Mouse (Mus musculus): ENCODE measurements around the gene Oxld1.

The Oxld1 gene

DNA sequence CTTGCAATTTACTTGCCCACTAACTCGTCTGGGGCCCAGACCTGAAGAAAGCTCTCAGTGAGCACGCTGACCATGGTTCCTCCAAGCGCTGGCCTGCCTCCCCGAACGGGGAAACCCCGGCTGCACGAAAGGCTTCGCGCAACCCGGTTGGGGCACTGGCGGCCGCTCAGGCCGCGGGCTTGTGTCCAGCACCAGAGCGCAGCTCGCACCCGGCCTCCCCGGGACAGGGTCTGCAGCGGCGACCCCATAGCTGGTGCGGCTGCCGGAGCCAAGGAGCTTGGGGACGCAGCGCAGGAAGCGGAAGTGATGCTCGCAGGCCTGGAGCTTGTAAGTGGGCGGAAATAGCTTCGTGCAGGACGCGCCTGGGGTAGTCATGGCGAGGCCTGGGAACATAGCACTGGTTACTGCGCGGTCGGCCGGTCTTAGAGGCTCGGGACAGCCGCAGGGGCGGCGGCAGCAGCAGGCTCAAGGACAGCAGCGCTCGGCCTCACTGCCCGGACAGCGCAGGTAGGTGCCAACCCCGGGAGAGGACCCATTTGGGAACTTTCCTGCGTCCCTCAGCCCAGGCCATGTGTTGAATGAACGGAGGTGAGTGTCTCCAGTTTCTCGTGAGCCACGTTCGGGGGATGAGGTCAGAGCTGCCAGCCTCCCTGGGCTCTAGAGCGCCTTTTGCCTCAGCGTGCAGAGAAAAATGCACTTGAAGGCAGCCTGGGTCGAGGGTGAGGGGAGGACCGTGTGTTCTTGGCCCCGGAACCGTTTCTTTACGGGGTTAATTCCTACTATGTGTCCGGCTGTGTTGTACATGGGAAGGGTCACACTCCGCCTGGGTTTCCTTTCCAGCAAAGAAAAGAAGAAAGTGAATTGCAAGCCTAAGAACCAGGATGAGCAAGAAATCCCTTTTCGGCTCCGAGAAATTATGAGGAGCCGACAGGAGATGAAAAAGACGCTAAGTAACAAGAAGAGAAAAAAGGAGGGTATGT is at the start of gene Oxld1, which contains the start of gene Ccdc137:
Oxld1 (minus strand) TSS at position 297 of the 980 bp plus-strand sequence.
Ccdc137 (plus strand) TSS at position 344 of the 980 bp plus-strand sequence.
- peak; percentile 78 for DNase-seq (ENCODE audit: low spot score)

DNA sequence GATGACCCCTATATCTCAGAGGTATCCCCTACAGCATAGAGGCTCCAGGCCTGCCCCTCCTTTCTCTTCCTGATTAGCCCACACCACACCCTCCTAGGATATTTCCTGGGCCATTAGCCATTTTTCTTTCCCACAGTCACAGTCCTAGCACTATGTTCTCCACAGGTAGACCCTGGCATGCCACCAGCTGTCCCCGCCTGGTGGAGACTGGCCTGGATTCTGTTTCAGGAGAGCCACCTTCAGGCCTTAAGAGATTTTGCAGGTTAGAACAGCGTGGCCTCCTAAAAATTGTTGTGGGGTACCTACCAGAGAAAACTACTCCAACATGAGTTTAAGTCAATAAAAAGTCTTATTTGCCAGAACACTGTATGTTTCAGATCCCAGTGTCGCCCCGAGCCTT is 49.0 kb upstream of the Oxld1 start:
- DNase-seq (ENCODE audit: low spot score), result no peak

DNA sequence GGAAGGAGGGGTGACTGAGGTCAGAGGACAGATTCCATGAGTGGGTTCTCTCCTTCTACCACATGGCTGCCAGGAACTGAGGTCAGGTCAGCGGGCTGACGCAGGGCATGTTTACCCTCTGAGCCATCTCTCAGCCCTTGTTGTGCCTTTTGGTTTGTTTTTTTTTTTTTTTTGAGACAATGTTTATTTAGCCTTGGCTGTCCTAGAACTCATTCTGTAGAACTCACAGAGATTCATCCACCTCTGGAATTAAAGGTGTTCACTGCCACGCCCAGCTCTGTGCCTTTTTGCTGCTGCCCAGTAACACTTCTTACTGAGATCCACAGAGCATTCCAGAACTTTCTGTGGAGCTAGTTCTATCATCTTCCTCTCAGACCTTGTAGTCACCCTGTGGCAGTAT is 47.8 kb upstream of the Oxld1 start:
- no peak for DNase-seq (ENCODE audit: low spot score)

DNA sequence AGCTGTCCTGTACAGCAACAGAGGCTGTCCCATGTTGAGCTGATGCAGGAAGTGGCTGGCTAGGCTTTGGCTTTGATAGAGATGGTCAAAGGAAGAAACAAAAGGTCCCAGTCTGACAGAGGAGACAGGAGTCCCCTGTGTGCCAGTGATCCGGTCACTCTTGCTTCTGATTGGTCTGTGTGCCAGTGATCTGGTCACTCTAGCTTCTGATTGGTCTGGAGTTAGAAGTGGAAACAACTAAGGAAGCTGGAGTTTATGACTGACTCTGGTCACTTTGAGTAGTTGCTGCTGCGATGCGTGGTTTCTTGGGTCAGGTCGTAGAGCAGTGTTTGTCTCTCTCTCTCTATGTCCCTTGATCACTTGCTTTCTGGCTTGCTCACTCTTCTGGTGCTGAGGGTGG is 43.8 kb upstream of the Oxld1 start:
- no peak for DNase-seq (ENCODE audit: low spot score)

DNA sequence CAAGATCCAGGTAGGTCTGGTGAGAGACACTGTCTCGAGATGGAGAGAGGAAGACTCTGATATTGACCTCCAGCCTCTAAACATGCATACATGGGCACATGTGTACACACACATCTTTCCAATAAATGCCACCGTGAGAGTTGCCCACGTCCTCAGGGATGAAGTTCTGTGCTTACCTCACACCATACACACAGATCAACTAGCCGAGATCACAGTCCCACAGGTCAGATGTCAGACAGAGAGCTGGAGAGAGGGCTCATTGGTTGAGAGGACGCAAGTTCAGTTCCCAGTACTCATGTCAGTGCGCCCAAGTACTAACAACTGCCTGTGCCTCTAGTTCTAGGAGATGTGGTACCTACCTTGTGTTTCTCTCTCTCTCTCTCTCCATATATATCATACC is 43.1 kb upstream of the Oxld1 start:
- DNase-seq (ENCODE audit: low spot score), result peak; percentile 35

DNA sequence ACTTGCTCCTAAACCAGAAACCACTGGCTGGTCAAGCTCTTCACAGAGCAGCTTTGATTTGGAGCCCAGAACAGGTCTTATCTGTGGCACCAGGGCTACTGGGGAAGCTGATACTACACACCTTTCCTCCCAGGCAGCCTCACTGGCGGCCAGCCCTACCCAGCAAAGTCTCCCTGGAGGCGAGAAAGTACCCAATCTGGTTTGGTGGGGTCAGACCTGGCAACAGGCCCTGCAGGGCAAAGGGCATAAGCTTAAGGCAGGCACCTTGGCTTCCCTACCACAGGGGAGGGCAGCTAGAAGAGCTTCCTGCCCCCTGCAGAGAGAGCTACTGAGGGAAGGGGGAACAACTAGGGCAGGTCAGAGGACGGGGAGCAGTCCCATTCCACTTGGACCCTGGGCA is 42.5 kb upstream of the Oxld1 start:
- peak; percentile 53 for DNase-seq (ENCODE audit: low spot score)

DNA sequence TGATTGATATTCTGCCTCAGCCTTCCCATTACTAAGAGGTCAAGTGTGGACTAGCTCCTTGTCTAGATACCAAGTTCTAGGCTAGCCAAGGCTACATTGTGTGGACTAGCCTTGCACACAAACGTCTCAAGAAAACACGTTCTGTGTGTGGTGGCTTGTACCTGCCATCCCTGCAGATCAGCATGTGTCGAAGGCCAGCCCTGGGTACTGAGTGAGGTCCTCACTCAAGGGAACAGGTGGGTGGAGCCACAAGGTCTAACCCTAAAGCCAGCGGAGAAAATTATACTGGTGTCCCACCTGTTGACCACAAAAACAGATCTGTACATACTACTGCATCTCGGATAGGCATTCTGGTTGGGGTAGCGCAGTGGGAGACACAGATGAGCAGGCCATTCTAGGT is 42.0 kb upstream of the Oxld1 start:
- no peak for DNase-seq (ENCODE audit: low spot score)

DNA sequence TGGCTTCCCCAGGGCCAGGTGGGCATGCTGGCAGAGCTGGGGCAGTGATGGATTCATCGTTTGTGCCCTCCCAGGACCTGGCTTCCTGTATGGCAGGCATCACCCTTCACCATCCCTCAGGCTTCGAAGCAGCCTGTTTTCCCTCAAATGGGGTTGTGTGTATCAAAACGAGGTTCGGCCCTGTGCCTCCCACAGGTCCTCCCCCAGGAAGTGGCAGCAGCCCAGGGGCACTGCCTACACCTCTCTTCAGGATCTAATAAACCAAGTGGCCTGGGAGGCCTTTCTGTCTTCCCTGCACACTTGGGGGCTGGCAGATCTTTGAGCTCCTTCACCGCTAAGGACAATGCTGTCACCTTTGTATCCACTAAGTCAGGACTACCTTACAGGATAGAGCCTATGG is 41.0 kb upstream of the Oxld1 start:
- peak; percentile 77 for DNase-seq (ENCODE audit: low spot score)

DNA sequence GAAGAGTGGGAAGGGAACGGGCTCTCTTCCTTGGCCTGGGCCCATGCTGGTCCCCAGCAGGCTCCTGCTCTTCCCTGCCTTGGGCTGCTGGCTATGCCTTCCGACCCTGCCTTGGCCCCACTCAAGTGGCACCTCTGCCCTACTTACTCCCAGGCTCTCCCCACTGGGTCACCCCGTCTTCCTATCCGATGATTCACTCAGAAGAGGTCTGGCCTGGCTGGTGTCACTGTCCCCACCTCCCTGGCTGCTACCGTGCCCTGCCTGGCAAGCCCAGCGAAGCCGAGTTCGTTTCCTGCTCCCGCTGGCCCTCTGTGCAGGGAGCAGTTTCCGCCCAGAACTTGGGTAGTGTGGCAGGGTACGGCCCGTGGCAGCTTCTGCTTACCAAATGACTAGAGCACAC is 40.4 kb upstream of the Oxld1 start:
- no peak for DNase-seq (ENCODE audit: low spot score)

DNA sequence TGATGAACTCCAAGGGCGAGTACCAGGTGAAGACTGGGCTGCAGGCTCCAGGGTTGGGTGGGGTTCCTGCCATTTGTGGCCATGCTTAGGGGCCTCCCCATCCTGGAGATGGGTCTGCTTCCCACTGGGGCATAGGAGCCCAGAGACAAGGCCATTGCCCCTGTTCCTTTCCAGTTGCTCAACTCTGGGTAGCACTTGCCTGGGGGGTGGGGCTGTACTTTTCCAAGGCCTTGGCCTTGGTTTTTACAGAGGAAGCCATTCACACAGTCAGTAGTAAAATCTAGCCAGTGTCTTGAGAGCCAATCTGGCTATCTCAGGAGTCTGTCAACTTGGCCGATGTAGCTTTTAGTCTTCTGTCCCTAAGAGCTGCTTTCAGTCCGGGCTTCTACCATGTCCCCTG is 39.6 kb upstream of the Oxld1 start:
- DNase-seq (ENCODE audit: low spot score), result peak; percentile 63

DNA sequence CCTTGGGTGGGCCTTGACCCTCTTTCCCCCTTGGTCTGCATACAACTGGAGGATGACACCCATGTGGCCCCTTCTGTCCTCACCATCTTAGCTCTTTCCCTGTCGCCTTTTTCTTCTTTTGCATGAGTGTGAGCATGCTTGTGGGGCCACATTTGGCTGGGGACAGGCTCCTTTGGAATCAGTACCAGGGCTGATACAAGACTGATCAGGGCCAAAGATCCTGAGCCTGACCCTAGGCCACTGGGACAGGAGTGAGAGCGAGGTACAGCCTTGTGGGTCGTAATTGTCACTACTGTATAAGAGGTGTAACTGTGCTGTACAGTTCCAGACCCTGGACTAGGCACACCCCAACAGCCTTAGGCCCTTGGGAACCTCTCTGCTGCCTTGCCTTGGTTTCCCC is 36.0 kb upstream of the Oxld1 start:
- DNase-seq (ENCODE audit: low spot score), result no peak

DNA sequence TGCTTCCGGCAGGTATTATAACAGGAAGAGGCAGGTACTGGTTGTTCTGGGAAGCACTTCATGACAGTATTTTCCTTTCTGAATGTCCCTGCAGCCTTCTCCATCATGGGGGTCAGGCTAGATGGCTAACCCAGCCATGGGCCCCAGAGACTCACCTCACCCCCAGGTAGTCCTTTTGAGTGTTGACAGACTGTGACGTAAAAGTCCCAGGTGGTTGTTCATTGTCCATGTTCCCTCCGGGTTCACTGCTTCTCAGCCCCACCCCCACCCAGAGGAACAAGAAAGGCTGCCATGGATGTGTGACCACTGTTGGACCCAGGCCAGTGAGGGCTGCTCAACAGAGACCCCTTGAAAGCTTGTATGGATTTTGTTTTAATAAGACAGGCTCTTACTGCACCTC is 35.5 kb upstream of the Oxld1 start:
- no peak for DNase-seq (ENCODE audit: low spot score)

DNA sequence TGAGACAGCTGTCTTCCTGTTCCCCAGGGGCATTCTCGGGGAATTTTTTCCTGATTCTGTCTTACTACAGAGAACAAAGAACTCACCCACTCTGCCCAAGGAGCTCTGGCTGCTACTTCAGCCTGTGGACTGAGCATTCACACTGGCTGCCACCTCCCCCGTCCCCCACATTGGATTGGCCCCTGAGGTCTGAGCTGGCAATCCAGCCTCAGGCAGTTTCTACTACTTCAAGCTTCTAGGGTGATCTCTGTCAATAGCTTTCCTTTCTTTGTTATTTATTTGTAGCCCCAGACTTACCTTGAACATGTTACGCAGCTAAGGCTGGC is 35.0 kb upstream of the Oxld1 start:
- no peak for DNase-seq (ENCODE audit: low spot score)

DNA sequence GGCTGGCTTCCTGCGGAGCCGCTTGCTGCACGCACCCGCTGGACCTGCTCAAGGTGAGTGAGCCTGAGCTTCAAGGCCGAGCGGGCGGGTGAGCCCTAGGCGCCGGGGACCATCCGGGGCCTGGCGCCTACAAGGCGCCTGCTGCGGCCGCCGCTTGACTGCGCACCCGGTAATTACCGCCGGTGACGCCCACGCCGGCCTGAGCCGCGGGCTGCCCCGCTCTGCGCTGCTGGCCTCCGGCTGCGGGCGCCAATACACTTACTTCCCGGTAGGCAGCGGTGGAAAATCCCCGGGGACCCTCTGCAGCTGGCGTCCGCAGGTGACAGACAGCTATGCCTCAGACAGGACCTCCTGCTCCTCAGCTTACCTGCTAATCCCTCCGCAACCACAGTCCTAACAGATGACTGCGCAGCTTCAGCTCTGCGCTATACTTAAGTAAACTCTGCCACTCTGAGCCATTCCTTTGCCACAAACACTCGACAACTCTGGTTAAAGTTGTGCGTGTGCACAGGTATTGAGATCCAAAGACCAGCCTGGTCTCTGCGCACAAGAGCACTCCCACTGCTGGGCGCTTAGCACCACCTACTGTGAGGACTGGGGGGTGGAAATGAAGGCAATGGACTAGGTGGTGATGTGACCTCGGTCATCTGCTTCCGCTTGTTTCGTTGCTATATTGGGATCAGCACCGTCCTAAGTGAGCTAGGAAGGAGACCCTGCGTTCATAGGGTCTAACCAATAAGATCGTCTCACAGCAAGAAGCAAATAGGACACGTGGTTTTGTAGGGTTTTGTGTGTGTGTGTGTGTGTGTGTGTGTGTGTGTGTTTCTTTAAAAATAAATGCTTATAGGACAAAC is 34.4 kb upstream of the Oxld1 start:
- DNase-seq (ENCODE audit: low spot score), result no peak

DNA sequence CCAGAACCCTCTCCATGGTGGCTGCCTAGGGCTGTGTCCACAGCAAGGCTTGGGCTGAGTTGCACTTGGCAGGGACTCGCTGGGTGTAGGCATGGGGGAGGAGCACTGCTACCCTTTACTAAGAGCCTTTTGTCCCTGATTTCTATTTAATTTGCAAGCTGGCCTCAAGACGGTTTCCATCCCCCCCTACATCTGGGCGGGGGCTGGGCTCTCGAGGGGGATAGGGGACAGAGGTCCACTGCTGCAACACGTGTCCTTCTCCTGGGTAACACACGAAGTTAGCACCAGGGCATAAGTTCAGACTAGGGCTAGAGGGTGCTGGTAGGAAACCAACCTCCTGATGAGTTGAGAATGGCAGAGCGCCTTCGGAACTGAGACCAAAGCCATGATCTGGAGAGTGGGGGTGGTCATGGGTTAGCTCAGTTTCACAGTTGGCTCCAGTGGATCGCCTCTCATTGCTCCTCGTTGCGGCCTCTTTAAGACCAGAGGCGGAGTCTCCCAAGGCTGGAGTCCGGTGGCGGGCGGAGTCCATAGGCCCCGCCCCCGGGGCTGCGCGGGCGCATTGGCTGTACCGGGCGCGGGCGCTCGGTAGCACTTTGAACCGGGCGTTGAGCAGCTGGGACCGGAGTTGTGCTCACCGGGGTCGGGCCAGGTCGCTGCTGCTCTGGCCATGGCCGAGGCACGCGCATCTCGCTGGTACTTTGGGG is 33.6 kb upstream of the Oxld1 start, which contains the start of gene Slc25a10:
Slc25a10 (plus strand) TSS at position 524 of the 707 bp plus-strand sequence.
- DNase-seq (ENCODE audit: low spot score), result peak; percentile 92

DNA sequence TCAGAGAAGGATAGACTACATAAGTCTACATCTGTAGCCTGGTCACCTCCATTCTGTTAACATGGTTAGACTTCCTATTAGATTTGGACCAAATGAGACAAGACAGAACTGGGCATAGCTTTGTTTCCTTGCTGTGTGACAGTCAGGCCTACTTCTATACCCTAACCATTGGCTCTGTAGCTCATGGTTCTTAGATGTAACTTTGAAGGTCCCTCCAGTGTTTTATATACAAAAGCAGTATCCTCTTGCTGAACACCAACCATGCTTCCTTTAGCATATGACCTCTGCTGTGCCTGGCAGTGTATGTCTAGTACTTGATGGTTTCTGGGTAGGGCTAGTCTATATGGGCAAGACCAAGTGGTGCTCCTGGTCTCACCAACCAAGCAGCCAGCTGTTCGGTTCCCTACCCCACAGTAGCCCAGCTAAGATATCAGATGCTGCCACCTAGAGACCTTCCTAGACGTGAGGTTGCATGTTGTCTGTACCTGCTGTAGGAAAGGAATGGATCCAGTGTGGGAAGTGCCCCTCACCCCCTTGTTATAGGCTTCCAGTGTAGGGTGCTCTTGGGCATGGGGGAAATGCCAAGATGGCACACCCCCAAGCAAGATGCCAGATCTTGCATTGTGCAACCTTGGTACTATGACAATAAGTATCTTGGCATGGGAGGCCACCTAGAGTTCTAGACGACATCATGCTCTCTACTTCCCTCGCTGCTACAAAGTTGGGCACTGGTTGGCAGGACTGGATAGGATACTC is 32.6 kb upstream of the Oxld1 start:
- DNase-seq (ENCODE audit: low spot score), result no peak

DNA sequence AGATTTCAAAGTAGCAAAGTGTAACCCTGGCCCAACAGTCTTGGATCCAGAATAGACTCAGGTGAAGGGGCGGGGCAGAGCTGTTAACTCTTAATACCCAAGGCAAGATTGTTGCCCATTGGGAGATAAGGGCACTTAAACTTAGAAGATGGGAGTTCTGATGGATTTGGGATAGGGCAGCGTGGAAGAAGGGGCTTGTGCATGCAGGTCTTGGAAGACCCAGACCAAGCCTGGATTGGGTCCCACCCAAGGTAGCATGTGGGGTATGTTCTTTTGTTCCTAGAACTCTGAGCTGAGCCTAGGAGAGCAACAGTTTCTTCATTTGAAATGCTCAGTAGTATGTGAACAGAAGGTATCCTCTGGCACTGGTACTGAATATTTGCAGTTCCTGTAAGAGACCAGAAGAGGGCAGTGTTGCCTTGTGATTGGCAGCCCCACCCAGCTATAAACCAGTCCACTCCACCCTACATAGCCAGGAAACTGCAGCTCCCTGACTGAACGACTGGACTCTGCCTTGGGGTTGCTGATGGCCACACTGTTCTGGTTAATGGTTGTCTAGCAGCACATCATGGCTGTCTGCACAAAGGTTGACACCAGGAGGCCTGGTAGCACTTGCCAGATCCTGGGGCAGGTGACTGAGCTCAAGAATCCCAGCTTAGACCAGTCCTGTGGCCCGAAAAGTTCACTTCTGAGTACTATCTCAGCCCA is 31.3 kb upstream of the Oxld1 start:
- peak; percentile 62 for DNase-seq (ENCODE audit: low spot score)

DNA sequence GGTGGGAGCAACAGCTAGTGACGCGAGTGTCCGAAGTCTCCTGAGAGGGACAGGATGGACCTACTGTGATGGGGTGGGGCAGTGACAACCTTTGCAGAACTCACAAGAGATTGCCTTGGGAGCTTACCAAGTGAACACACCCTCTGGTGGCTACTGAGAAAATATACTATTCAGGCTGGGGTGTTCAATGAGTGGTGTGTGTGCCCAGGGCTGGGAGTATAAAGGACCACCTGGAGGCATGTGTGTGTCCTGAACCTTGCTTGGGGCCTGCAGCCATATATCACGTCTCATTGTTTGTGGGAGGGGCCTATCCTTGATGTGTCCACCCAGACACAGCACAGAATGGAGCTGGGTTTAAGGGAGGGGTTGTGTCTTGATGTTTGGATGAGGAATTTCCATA is 30.6 kb upstream of the Oxld1 start:
- DNase-seq (ENCODE audit: low spot score), result no peak

DNA sequence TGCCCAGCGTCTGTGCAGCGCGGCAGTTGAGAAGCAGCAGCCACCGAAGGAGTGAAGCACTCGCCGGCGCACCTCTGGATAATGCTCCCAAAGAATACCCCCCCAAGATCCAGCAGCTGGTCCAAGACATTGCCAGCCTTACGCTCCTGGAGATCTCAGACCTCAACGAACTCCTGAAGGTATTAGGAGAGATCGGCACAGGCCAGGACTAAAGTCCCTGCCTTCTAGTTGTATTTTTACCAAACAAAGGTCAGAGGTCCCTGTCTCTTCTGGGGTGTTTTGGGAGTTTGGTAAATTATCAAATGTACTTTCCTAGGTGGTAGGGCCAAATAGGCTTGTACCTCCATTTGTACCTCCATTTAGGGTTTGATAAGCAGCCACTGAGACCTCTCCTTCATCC is 27.4 kb upstream of the Oxld1 start:
- DNase-seq (ENCODE audit: low spot score), result no peak

DNA sequence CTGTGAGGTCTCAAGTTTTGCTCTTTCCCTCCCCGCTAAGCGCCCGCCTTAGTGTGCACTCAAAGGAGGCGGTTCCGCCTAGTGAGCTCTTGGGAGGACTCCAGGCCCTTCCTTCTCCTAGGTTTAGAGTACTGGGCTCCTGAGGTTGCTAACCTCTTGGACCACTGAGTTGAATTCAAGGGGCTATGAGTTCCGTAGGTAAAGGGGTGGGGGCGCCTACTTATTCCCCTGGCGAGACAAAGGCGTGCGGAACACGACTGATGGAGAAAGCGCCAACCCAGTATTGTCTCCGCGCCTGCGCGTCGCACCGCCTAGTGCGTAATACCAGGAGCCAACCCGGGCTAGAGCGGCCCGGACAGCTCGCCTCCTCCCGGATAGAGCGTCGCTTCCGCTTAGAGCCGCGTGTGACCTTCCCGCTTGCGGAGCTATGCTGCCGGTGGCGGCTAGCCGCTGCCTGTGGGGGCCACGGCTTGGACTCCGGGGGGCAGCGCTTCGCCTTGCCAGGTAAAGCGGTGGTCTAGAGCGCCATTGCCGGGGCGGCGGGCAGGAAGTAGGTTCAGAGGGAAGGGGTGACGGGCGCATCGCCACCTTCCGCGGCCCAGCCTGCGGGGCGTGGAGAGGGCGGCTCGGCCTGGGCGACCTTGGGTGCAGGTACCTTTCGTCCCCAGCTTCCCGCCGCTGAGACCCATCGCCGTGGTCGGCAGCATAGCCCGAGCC is 26.6 kb upstream of the Oxld1 start, which contains the start of gene Mrpl12:
Mrpl12 (plus strand) TSS at position 349 of the 717 bp plus-strand sequence.
- DNase-seq (ENCODE audit: low spot score), result peak; percentile 88
